Mouse (Mus musculus): ENCODE results near the gene Jarid2.

The Jarid2 gene

DNA sequence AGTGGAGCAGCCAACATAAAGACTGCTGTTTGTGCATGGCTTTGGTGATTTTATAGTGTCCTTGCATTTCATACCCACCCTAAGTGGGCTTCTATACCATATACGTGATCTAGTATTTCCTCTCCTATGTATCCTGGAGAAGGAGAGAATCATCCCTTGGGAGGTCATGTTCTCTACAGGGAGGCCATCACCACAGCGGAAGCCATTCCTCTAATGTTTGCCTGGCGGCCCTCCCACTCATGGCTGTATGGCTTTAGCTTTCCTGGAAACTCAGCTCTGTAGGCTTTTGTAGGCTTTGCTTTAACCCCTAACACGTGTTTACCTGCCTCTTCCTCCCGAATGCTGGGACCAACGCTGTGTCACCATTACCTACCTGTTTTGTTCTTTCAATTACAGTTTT lies 108.2 kb downstream of the Jarid2 start:
- DNase-seq (ENCODE audit: low read depth, low spot score) = no peak

DNA sequence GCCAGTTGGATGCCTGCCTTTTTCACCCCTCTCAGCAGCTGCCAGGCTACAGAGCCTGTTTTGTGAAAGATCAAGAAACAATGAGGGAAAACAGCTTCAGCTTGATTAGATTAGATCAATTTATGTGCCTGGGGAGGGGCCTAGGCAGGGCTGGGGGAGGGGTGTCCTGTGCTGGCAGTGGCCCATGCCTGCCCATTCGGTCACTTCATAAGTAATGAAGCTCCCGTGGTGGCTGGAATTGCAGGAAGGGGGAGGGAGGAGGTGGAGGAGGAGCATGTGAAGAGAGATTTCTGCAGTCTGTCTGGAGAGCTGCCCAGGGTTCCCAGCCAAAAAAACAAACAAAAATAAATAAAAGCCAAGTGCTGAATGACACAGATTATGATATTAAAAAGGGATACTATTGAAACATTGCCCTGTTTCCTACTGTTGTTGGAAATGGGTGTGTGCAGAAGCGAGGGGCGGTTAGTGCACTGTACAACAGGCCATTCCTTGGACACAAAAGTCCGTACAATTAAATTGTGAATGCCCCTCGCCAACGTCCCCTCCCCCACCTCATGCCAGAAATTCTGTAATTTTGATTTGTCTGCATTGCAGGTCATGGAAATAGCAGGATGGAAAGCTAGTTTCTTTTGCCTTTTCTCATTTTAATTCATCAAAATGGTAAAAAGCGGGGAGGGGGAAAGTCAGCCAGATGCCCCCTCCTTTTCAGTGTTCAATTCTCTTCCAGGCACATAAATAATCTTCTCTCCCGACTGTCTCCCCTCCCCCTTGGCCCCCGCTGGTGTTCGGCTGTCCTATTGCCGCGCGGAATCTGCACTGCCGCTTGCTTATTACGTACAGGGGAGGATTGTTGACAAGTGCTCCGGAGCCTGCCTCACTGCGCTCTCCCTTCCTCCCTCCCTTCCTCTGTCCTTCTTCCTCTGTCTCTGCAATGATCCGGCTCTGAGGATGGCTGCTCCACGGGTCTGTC lies 110.9 kb downstream of the Jarid2 start:
- peak; percentile 52 for DNase-seq (ENCODE audit: low read depth, low spot score)

DNA sequence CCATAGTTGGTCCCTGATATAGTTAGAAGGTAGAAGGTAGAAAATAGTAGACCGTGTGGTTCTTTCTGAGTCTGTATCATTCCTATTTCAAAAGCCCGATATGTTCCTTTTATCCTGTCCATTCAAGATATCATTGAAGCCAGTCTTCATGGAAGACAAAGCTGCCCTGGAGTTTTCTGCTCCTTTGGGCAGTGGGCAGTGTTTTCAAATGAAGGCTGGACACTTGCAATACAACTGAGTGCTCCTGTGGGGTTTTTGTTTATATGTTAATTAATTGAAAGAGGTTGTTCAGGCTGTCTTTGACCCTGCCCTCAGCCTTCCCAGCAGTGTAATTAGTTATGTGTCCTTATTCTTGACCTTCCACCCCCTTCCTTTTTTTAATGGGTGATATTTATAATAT lies 122.2 kb downstream of the Jarid2 start:
- DNase-seq (ENCODE audit: low read depth, low spot score) = no peak

DNA sequence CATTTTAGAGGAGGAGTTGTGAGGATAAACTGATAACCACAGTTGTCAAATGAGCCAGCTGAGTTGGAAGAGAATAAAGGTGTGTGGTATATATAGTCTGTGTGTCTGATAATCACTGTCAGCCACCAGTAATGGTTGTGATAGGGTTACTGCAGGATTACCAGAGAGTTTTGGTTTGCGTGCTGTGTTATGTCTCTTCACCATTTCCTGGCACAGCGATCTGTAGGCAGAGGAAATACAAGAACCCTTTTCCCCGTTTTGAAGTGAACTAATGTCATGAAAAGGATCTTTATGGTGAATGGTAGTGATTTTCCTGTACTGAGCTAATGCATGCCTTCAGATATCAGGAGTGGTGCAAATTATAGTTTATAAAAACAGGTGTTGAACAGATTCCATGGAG lies 122.8 kb downstream of the Jarid2 start:
- no peak for DNase-seq (ENCODE audit: low read depth, low spot score)

DNA sequence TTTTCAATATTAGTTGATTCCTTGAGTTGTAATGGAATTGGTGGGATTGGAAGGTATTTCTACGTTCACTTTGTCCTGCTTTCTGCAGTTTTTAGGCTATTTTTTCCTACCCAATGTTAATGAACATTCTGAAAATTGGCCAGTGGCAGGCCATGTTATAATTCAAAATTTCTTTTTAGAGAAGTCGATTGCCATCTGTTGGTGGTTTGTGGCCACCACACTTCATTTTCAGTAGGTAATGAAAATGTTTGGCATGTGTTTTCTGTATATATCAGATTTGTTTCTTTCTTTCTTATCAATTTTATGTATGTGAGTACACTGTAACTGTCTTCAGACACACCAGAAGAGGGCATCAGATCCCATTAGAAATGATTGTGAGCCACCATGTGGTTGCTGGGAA lies 136.3 kb downstream of the Jarid2 start:
- no peak for DNase-seq (ENCODE audit: low read depth, low spot score)

DNA sequence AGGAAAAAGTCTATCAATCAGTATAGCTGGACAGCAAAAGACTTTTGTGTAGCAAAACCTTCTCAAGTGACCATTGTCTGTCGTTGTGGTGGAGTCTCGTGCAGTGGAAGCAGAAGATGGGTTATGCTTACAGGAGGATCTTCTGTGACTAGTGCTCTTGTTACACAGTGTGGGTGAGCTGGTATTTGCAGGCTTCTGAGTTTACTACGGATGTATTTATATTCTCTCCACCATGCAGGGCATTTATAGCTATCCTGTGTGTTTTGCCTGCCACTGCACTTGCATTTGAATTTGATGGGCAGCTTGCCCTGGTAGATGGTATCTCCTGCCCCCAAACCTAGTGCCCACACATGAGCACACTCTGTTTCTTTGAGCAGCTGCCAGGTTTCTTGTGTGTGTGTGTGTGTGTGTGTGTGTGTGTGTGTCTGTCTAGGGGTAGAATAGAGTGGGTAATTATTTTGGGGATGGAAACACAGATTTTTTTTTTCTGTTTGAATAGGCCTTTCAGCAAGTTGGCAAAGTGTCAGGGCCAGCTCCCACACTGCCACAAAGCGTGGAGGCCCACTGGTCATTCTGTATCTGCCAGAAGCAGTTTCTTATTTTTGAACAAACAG lies 138.9 kb downstream of the Jarid2 start:
- DNase-seq (ENCODE audit: low read depth, low spot score) = no peak

DNA sequence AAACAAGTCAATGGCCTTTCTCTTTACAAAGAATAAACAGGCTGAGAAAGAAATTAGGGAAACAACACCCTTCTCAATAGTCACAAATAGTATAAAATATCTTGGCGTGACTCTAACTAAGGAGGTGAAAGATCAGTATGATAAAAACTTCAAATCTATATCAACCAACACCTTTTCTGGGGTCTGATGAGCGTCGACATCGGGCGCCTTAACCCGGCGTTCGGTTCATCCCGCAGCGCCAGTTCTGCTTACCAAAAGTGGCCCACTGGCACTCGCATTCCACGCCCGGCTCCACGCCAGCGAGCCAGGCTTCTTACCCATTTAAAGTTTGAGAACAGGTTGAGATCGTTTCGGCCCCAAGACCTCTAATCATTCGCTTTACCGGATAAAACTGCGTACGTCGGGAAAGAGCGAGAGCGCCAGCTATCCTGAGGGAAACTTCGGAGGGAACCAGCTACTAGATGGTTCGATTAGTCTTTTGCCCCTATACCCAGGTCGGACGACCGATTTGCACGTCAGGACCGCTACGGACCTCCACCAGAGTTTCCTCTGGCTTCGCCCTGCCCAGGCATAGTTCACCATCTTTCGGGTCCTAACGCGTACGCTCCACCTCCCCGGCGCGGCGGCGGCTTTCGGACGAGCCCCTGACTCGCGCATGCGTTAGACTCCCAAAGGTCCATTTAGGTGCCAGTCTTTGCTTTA lies 140.3 kb downstream of the Jarid2 start:
- DNase-seq (ENCODE audit: low read depth, low spot score) = peak; percentile 100

DNA sequence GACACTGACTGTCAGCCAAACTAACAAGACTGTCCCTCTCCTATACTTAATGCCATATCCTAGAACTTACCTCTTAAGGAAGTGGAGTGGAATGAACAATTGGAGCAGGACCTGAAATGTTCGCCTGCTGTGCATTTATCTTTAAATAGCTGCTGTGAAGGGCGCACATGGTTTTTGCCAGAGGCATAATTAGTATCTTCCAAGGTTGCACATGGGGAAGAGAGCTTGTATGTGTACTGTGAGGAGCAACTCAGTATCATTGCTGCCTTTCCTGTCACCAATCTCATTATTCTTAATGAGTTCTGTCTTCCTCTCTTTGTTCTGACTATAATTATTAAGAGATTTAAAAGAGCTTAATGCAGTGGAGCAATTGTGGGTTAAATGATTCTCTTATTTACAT lies 147.5 kb downstream of the Jarid2 start:
- no peak for DNase-seq (ENCODE audit: low read depth, low spot score)

DNA sequence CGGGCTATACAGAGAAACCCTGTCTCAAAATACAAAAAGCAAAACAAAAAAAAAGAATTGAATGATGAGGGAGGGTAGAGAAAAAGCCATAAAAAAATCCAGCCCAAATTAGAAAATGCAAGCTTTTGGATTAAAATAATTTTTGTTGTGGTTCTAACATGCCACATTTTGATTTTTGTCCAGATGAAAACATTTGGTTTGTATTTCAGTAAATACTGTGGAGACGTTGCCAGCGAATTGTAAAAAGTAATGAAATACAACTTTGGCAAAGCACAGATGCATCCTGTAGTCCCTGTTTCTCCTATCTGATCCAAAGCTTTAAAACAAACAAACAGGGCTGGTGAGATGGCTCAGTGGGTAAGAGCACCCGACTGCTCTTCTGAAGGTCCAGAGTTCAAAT lies 151.7 kb downstream of the Jarid2 start:
- no peak for DNase-seq (ENCODE audit: low read depth, low spot score)

DNA sequence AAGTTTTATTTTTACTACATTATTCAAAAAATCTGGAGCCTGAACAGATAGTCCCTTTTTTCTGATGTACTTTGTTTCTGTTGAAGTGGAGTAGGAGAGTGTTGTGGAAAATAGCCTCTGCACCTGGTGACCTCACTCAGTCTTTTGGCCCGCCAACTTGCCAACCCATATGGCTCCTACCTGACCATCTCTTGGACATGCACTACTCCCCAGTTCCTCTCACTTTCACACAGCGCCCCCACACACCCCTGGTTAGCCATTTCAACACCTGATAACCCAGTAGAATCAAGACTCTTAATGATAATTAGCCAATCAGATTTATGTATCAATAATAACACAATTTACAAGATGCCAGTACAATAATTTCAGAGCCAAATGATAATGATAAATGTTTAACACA lies 156.9 kb downstream of the Jarid2 start:
- no peak for DNase-seq (ENCODE audit: low read depth, low spot score)

DNA sequence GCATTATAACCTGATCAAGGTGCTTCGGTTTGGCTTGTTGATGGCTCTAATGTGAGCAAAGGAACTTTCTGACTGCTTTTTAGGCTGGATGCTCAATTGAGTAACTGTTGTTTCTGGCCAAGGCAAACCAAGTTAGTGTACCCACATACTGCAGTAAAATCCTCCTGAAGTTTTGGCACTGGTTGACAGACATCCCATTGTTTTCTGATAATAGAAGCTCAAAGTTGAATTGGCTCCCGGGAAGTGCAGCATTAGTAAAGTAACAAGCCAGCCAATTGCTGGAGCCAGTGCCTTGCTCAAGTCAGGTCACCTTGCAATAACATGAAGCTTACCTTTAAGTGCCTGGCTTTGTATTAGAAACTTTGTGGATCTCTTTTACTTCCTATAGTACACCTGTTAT lies 161.3 kb downstream of the Jarid2 start:
- DNase-seq (ENCODE audit: low read depth, low spot score) = no peak

DNA sequence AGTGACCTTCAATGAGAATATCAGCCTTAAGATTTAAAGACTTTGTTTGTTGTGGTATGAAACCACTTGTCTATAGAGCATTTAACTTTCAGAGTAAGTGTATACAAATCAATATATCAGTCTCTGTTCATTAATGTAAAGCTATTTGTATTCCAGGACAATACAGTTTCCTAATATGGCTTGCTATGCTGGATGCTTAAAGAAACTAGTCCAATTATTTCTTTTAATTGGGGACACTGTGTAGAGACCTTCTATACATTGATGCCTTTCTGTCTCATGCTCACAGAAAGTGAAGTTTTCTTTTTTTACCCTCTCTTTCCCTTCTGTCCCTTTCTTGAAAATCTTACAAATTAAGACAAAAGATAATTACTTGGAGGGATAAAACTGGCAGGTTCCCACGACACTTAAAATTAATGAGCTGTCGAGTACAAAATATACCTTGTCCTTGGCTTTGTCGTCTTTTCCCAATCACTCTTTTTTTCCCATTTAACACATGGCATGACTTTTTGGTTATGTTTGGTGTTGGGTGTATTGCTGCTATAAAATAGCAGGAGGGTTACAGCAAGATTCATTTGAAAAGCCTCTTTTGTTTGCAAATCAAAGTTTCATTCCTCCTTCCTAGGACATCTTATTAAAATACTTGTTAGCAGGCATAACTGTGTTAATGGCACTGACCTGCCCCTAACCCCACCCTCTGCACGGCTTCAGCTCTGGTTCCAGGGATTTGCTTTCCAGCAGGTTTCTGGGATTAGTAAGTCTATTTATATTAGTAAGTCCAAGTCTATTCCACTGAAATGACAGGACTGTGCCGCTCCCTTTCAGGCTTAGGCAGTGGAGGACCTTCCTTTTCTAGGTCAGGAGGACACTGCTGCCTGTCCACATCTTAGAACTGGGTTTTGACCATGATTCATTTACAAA lies 162.8 kb downstream of the Jarid2 start:
- DNase-seq (ENCODE audit: low read depth, low spot score) = no peak

DNA sequence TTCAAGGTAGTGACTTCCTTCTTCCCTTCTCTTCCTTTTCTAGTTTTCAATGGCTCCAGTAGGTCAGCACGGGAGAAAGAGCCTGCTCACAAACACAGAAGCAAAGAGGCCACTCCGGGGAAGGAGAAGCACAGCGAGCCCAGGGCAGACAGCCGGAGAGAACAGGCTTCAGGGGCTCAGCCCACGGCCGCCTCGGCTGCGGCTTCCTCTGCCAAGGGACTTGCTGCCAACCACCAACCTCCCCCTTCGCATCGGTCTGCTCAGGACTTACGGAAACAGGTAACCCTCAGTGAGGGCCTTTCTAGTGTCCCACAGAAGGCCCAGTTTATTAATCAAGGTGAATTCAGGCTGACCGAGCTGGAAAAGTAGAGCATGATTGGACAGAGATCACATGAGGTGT lies 166.9 kb downstream of the Jarid2 start:
- DNase-seq (ENCODE audit: low read depth, low spot score) = no peak

DNA sequence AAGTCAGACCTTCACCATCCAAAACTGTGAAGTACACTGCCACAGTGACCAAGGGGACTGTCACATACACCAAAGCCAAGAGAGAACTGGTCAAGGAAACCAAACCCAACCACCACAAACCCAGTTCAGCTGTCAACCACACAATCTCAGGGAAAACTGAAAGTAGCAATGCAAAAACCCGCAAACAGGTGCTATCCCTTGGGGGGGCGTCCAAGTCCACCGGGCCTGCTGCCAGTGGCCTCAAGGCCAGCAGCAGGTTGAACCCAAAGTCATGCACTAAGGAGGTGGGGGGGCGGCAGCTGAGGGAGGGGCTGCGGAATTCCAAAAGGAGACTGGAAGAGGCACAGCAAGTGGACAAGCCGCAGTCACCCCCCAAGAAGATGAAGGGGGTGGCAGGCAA lies 173.0 kb downstream of the Jarid2 start:
- DNase-seq (ENCODE audit: low read depth, low spot score) = no peak

DNA sequence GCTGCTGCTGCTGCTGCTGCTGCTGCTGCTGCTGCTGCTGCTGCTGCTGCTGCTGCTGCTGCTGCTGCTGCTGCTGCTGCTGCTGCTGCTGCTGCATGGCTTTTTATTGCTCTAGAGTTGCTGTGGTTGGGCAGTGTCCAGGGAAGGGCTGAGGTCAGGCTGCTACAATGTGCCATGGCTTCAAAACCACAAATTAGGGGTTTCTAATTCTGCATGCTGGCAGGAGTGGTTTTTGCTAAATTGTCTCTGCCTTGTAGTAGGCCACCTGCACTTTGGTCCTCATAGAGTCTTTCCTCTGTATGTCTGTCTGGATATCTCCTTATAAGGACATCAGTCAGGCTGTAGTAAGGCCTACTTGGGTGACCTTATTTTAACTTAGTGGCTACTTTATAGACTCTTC lies 174.1 kb downstream of the Jarid2 start:
- no peak for DNase-seq (ENCODE audit: low read depth, low spot score)

DNA sequence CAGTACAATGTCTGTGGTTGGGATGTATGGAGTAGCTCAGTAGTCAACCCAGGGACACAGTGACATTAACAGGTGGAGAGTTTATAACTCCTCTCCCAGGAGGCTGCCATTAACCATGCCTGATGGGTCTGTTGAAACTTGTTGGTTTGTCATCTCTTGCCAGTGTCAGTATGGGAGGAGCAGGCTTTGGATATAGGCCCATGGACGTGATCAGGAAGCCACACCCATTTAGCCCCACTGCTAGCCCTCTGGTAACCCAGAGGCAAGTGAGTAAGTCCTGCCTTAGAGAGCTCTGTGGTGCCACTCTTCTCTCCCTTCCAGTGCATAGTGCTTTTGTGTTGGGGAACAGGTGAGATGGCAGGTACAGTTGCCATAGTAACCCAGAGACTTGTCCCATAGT lies 175.0 kb downstream of the Jarid2 start:
- DNase-seq (ENCODE audit: low read depth, low spot score) = no peak

DNA sequence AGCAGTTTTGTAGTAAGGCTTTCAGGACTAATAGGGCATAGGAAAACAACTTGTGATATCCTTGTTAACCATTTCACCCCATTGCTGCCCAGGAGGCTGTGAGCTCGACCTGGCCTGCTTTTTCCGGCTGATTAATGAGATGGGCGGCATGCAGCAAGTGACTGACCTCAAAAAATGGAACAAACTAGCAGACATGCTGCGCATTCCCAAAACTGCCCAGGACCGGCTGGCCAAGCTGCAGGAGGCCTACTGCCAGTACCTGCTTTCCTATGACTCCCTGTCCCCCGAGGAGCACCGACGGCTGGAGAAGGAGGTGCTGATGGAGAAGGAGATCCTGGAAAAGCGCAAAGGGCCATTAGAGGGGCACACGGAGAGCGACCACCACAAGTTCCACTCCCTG lies 176.9 kb downstream of the Jarid2 start:
- no peak for DNase-seq (ENCODE audit: low read depth, low spot score)

DNA sequence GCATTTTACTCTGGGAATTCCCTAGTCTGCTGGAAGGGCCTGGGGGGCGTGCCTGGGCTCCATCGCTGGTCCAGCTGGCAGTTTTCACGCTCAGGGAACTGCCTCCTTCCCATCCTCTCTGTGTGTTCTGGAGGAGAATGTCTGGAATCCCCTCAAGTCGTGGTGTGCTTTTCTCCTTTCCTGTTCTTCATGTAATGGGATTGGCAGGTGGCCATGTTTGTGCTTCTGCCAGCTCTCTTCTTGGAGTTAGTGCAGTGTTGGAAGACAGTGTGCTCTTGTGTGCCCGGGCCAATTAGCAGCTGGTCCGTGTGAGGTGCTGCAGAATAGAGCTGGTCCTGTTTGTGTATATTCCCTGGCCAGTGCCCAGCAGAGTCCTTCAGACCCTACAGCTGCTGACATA lies 178.4 kb downstream of the Jarid2 start:
- no peak for DNase-seq (ENCODE audit: low read depth, low spot score)

DNA sequence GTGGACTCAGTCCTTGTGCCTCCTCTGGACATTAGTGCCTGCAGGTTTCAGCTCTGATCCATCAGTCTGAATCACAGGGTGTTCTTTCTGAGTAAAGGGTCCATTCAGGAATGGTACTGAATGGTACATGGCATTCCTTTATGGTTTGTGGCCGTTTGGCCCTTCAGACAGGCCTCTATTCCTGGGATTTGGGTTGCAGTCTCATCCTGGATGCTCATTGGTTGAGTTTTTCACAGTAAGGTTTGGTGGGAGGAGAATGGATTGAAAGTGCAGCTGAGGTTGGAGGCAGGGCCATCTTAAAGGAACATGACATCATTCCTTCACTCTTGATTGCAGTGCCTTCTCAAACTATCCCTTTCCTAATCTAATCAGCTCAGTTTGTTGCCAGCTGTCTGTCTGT lies 179.5 kb downstream of the Jarid2 start:
- no peak for DNase-seq (ENCODE audit: low read depth, low spot score)

DNA sequence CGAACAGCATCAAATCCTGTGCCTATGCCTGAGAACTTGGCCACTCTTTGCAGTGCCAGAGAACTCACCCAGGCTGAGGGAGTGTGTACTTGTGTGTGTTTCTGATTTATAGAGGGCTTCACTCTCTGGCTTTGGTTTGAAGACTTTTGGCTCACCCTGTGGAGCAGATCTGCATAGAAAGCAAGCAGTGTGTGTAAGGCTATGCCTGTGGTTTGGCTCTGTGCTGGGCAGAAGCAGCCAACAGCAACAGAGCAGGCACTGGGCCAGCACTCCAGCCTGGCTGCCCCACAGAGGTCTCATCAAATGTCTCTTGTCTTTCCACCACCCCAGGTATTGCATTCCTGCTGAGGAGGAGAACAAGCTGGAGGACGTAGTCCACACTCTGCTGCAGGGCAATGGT lies 183.6 kb downstream of the Jarid2 start:
- no peak for DNase-seq (ENCODE audit: low read depth, low spot score)

DNA sequence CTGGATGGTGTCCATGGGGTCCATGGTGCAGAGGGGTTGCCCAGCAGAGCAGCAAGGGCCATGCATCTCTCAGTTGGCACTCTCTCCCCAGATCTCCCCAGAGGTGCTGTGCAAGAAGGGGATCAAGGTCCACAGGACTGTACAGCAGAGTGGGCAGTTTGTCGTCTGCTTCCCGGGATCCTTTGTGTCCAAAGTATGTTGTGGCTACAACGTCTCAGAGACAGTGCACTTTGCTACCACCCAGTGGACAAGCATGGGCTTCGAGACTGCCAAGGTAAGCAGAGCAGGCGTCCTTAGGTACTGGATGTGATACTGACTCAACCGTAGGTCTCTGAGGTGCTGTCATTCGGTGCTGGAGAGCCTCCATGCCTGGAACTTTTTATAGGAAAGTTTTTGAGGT lies 184.3 kb downstream of the Jarid2 start:
- no peak for DNase-seq (ENCODE audit: low read depth, low spot score)

DNA sequence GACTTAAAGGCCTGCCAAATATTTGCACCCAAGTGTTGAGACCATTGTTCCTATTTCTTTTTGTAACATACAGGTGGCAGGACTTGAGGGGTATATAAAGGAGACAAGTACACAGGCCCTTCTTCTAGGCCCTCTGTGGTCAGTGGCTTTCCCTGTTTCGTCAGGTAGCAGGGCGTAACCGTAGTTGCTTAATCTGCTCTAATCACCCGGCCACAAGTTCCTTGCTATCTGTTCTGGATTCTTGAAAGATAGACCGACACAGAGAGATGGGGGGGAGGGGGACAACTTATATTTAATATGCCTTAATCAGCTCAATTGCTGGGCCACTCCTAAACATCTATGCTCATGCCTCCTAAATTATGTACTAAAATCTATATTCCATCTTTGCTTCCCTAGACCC lies 186.1 kb downstream of the Jarid2 start:
- no peak for DNase-seq (ENCODE audit: low read depth, low spot score)

Measured in embryo, embryonic 11.5 days (tissue).